Mouse (Mus musculus): ENCODE measurements around the gene Dtd1. TPM values are rescaled to one million over a fixed set of nuclear protein-coding genes. Genes with fewer than 3 reads are reported as not detected.

Dtd1 gene
- total and polyA plus RNA-seq, 3 experiments, result 14.2 to 23.9 (median 15.8) TPM

GRCm38 (mm10) chr2:144652841-144653240 is 53.1 kb downstream of the Dtd1 start:
- no peak for ATAC-seq (ENCODE audit: extremely low read depth, insufficient number of reproducible peaks, low FRiP score, poor library complexity, severe bottlenecking)
- H3K27me3 ChIP-seq (ENCODE audit: insufficient read depth, low read length), result no peaks in the 10 kb centered on the region
- peaks cover 38% of the 10 kb centered on the region for H3K36me3 ChIP-seq (replicated peaks)
- H3K4me1 ChIP-seq (ENCODE audit: insufficient read depth, low read depth, low read length), result no peaks in the 10 kb centered on the region
- no peaks in the 10 kb centered on the region for H3K9me3 ChIP-seq (replicated peaks)
- no peak for DNase-seq (ENCODE audit: low spot score)
- H3K4me3 ChIP-seq (ENCODE audit: low read depth, low read length), result no peak overlapping the region
- no peak for TF ChIP-seq TAL1 (conservative IDR thresholded peaks at IDR 0.05; ENCODE audit: low read depth, low read length)
- TF ChIP-seq GATA1 (IDR thresholded peaks at IDR 0.05; ENCODE audit: borderline replicate concordance, low read length), result no peak
- TF ChIP-seq POLR2AphosphoS5 (IDR thresholded peaks at IDR 0.05; ENCODE audit: insufficient replicate concordance, low read depth, low read length), result no peak
- no peak for TF ChIP-seq CTCF (IDR thresholded peaks at IDR 0.05; ENCODE audit: low read depth, low read length)
- TF ChIP-seq GATA2 (IDR thresholded peaks at IDR 0.05; ENCODE audit: borderline replicate concordance, low read depth, low read length), result no peak

GRCm38 (mm10) chr2:144655307-144655706 is 55.6 kb downstream of the Dtd1 start:
- no peak for DNase-seq (ENCODE audit: low spot score)
- Histone ChIP-seq H3K4me1 (ENCODE audit: insufficient read depth, low read depth, low read length) (peaks cover 7% of the 10 kb centered on the region; the same call in 1 of the 2 replicates), H3K27me3 (ENCODE audit: insufficient read depth, low read length) (no peaks in the 10 kb centered on the region), H3K9me3 (replicated peaks) (no peaks in the 10 kb centered on the region), H3K4me3 (ENCODE audit: low read depth, low read length) (no peak overlapping the region), H3K36me3 (replicated peaks) (peaks cover 32% of the 10 kb centered on the region)
- no peak for TF ChIP-seq TAL1 (conservative IDR thresholded peaks at IDR 0.05; ENCODE audit: low read depth, low read length)
- ATAC-seq (ENCODE audit: extremely low read depth, insufficient number of reproducible peaks, low FRiP score, poor library complexity, severe bottlenecking), result no peak

GRCm38 (mm10) chr2:144668507-144668906 is 68.8 kb downstream of the Dtd1 start:
- no peak for ATAC-seq (ENCODE audit: extremely low read depth, insufficient number of reproducible peaks, low FRiP score, poor library complexity, severe bottlenecking)
- TF ChIP-seq GATA1 (IDR thresholded peaks at IDR 0.05; ENCODE audit: borderline replicate concordance, low read length) (no peak), POLR2AphosphoS5 (IDR thresholded peaks at IDR 0.05; ENCODE audit: insufficient replicate concordance, low read depth, low read length) (no peak), TAL1 (conservative IDR thresholded peaks at IDR 0.05; ENCODE audit: low read depth, low read length) (no peak), GATA2 (IDR thresholded peaks at IDR 0.05; ENCODE audit: borderline replicate concordance, low read depth, low read length) (no peak), CTCF (IDR thresholded peaks at IDR 0.05; ENCODE audit: low read depth, low read length) (no peak)
- no peak overlapping the region for H3K4me3 ChIP-seq (ENCODE audit: low read depth, low read length)
- DNase-seq (ENCODE audit: low spot score), result no peak
- peaks cover 22% of the 10 kb centered on the region for H3K36me3 ChIP-seq (replicated peaks)
- no peaks in the 10 kb centered on the region for H3K27me3 ChIP-seq (ENCODE audit: insufficient read depth, low read length)
- H3K9me3 ChIP-seq (replicated peaks), result no peaks in the 10 kb centered on the region
- peaks cover 5% of the 10 kb centered on the region for H3K4me1 ChIP-seq (ENCODE audit: insufficient read depth, low read depth, low read length)

GRCm38 (mm10) chr2:144670289-144670930 is 70.7 kb downstream of the Dtd1 start:
- no peaks in the 10 kb centered on the region for H3K4me1 ChIP-seq (ENCODE audit: insufficient read depth, low read depth, low read length)
- no peak for DNase-seq (ENCODE audit: low spot score)
- H3K36me3 ChIP-seq (replicated peaks), result peaks cover 18% of the 10 kb centered on the region
- TF ChIP-seq POLR2AphosphoS5 (IDR thresholded peaks at IDR 0.05; ENCODE audit: insufficient replicate concordance, low read depth, low read length), result no peak
- TF ChIP-seq CTCF (IDR thresholded peaks at IDR 0.05; ENCODE audit: low read depth, low read length), result no peak
- no peak for TF ChIP-seq TAL1 (conservative IDR thresholded peaks at IDR 0.05; ENCODE audit: low read depth, low read length)
- no peak for TF ChIP-seq GATA2 (IDR thresholded peaks at IDR 0.05; ENCODE audit: borderline replicate concordance, low read depth, low read length)
- TF ChIP-seq GATA1 (IDR thresholded peaks at IDR 0.05; ENCODE audit: borderline replicate concordance, low read length), result no peak
- no peak overlapping the region for H3K4me3 ChIP-seq (ENCODE audit: low read depth, low read length)
- ATAC-seq (ENCODE audit: extremely low read depth, insufficient number of reproducible peaks, low FRiP score, poor library complexity, severe bottlenecking), result no peak
- H3K27me3 ChIP-seq (ENCODE audit: insufficient read depth, low read length), result no peaks in the 10 kb centered on the region
- no peaks in the 10 kb centered on the region for H3K9me3 ChIP-seq (replicated peaks)

- ATAC-seq (ENCODE audit: extremely low read depth, insufficient number of reproducible peaks, low FRiP score, poor library complexity, severe bottlenecking) (no peak), DNase-seq (ENCODE audit: low spot score) (no peak)
- no peaks in the 10 kb centered on the region for H3K27me3 ChIP-seq (ENCODE audit: insufficient read depth, low read length)
- no peaks in the 10 kb centered on the region for H3K9me3 ChIP-seq (replicated peaks)
- H3K4me3 ChIP-seq (ENCODE audit: low read depth, low read length), result no peak overlapping the region
- H3K36me3 ChIP-seq (replicated peaks), result peaks cover 26% of the 10 kb centered on the region
- TF ChIP-seq POLR2AphosphoS5 (IDR thresholded peaks at IDR 0.05; ENCODE audit: insufficient replicate concordance, low read depth, low read length), result no peak
- TF ChIP-seq GATA1 (IDR thresholded peaks at IDR 0.05; ENCODE audit: borderline replicate concordance, low read length), result no peak
- no peak for TF ChIP-seq TAL1 (conservative IDR thresholded peaks at IDR 0.05; ENCODE audit: low read depth, low read length)
- TF ChIP-seq CTCF (IDR thresholded peaks at IDR 0.05; ENCODE audit: low read depth, low read length), result no peak
- no peak for TF ChIP-seq GATA2 (IDR thresholded peaks at IDR 0.05; ENCODE audit: borderline replicate concordance, low read depth, low read length)
- H3K4me1 ChIP-seq (ENCODE audit: insufficient read depth, low read depth, low read length), result no peaks in the 10 kb centered on the region
Observed at GRCm38 (mm10) chr2:144672397-144672796, 72.7 kb downstream of the Dtd1 start.

GRCm38 (mm10) chr2:144676546-144677228 is 77.0 kb downstream of the Dtd1 start:
- H3K4me1 ChIP-seq (ENCODE audit: insufficient read depth, low read depth, low read length), result no peaks in the 10 kb centered on the region
- no peak for ATAC-seq (ENCODE audit: extremely low read depth, insufficient number of reproducible peaks, low FRiP score, poor library complexity, severe bottlenecking)
- H3K4me3 ChIP-seq (ENCODE audit: low read depth, low read length), result no peak overlapping the region
- no peaks in the 10 kb centered on the region for H3K9me3 ChIP-seq (replicated peaks)
- DNase-seq (ENCODE audit: low spot score), result no peak
- peaks cover 35% of the 10 kb centered on the region for H3K36me3 ChIP-seq (replicated peaks)
- no peaks in the 10 kb centered on the region for H3K27me3 ChIP-seq (ENCODE audit: insufficient read depth, low read length)
- TF ChIP-seq GATA2 (IDR thresholded peaks at IDR 0.05; ENCODE audit: borderline replicate concordance, low read depth, low read length), result no peak
- no peak for TF ChIP-seq CTCF (IDR thresholded peaks at IDR 0.05; ENCODE audit: low read depth, low read length)
- TF ChIP-seq GATA1 (IDR thresholded peaks at IDR 0.05; ENCODE audit: borderline replicate concordance, low read length), result no peak
- no peak for TF ChIP-seq TAL1 (conservative IDR thresholded peaks at IDR 0.05; ENCODE audit: low read depth, low read length)
- TF ChIP-seq POLR2AphosphoS5 (IDR thresholded peaks at IDR 0.05; ENCODE audit: insufficient replicate concordance, low read depth, low read length), result no peak

All from G1E (cell line).